Mouse (Mus musculus) liver, embryonic 12.5 days (tissue): ENCODE measurements around the gene Nacad. TPM values are rescaled to one million over a fixed set of nuclear protein-coding genes. Genes with fewer than 3 reads are reported as not detected.

Experiments used
- ATAC-seq: fragments of 200-750 bp; cut with Nextera tagmentation; 2 replicates; pipeline ENCODE4 v1.8.0; 2017; ENCODE audit warnings: moderate number of reproducible peaks, mild to moderate bottlenecking, moderate library complexity
- H3K27ac ChIP-seq: fragments of 300-500 bp; sonication (generic); 2 replicates; pipeline ENCODE4 v1.5.1; 2016; ENCODE audit warnings: mild to moderate bottlenecking
- H3K27me3 ChIP-seq: fragments of 300-500 bp; sonication (generic); replicated peaks from 2 replicates; pipeline ENCODE4 v1.6.1; 2016; ENCODE audit warnings: mild to moderate bottlenecking, moderate library complexity
- H3K36me3 ChIP-seq: fragments of 300-500 bp; sonication (generic); 2 replicates; pipeline ENCODE4 v1.6.1; 2016; ENCODE audit warnings: mild to moderate bottlenecking, moderate library complexity
- H3K4me1 ChIP-seq: fragments of 300-500 bp; sonication (generic); 2 replicates; pipeline ENCODE4 v1.6.1; 2016
- H3K4me2 ChIP-seq: fragments of 300-500 bp; sonication (generic); 2 replicates; pipeline ENCODE4 v1.6.1; 2016; ENCODE audit warnings: mild to moderate bottlenecking, moderate library complexity
- H3K4me3 ChIP-seq: fragments of 300-500 bp; sonication (generic); 2 replicates; pipeline ENCODE4 v1.5.1; 2016; ENCODE audit warnings: mild to moderate bottlenecking, moderate library complexity
- H3K9ac ChIP-seq: fragments of 300-500 bp; sonication (generic); 2 replicates; pipeline ENCODE4 v1.6.1; 2016; ENCODE audit warnings: mild to moderate bottlenecking, moderate library complexity
- H3K9me3 ChIP-seq: fragments of 300-500 bp; sonication (generic); replicated peaks from 2 replicates; pipeline ENCODE4 v1.6.1; 2016; ENCODE audit warnings: mild to moderate bottlenecking, moderate library complexity
- WGBS: fragments of 180-500 bp; shearing (Covaris S2); methylation state at CpG from one replicate; pipeline ENCODE4 v1.1.7; 2016; ENCODE audit not compliant: insufficient replicate concordance; 5-methylcytosine and 5-hydroxymethylcytosine counted together
- polyA plus RNA-seq: library from polyadenylated mRNA; unstranded; fragments of >200 nt; fragmentation: Nextera tagmentation; extraction: Ambion mirVana; gene quantifications from 2 replicates; pipeline ENCODE4 v1.2.1, GENCODE M21; 2016

Gene Nacad
- polyA plus RNA-seq, 1 experiment from 2014 or later: 7.5 TPM

DNA sequence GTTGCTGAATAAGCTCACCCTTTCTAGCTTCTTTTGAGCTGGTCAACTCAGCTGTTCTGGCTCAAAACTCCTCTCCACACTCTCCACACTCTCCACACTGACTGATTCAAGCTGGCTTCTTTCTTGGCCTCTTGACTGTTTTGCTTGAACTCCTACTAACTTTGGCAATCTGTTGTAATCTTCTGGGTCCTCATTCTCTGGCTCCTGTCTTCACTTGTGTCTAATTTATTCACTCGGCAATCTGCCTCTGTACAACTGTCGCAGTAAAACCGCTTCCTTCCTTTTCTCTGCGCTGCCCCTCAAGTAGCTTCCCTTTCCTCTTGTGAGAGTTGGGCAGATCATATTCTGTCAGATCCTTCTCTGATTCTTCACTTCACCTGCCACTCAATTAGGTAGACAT is 21.9 kb upstream of the Nacad start:
- Histone ChIP-seq H3K4me3 (no peak overlapping the region), H3K4me1 (peaks cover 51% of the 10 kb centered on the region), H3K9me3 (no peaks in the 10 kb centered on the region), H3K27me3 (no peaks in the 10 kb centered on the region; the same call in 1 of the 2 replicates), H3K36me3 (peaks cover 21% of the 10 kb centered on the region), H3K27ac (peak overlapping the region; percentile 77), H3K4me2 (peak overlapping the region; percentile 79), H3K9ac (no peak overlapping the region)
- no peak for ATAC-seq
- WGBS: 39% methylated on average over 4 of the region's 4 CpGs

DNA sequence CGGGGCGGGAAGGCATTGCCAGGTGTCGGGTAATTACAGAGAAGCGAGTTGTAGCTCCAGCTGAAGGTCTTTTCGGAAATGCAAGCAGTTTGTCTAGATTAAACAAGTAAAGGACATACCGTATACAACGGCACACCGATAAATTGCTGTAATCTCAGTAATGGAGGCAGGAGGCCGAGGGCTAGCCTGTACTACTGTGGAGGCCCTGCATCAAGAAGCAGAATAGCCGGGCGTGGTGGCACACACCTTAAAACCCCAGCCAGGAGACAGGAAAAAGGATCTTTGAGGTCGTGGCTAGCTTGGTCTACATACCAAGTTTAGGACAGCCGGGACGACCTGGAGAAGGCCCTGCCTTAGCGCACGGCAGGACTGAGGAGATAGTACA is 20.5 kb upstream of the Nacad start:
- peak; percentile 19 for ATAC-seq
- peak overlapping the region; percentile 76 for H3K9ac ChIP-seq
- H3K36me3 ChIP-seq: peaks cover 34% of the 10 kb centered on the region
- H3K9me3 ChIP-seq: no peaks in the 10 kb centered on the region
- H3K27ac ChIP-seq: peak overlapping the region; percentile 89
- H3K27me3 ChIP-seq: no peaks in the 10 kb centered on the region
- H3K4me3 ChIP-seq: peak overlapping the region; percentile 84
- WGBS: 6% methylated on average over 16 of the region's 16 CpGs
- H3K4me1 ChIP-seq: peaks cover 51% of the 10 kb centered on the region
- H3K4me2 ChIP-seq: peak overlapping the region; percentile 79

DNA sequence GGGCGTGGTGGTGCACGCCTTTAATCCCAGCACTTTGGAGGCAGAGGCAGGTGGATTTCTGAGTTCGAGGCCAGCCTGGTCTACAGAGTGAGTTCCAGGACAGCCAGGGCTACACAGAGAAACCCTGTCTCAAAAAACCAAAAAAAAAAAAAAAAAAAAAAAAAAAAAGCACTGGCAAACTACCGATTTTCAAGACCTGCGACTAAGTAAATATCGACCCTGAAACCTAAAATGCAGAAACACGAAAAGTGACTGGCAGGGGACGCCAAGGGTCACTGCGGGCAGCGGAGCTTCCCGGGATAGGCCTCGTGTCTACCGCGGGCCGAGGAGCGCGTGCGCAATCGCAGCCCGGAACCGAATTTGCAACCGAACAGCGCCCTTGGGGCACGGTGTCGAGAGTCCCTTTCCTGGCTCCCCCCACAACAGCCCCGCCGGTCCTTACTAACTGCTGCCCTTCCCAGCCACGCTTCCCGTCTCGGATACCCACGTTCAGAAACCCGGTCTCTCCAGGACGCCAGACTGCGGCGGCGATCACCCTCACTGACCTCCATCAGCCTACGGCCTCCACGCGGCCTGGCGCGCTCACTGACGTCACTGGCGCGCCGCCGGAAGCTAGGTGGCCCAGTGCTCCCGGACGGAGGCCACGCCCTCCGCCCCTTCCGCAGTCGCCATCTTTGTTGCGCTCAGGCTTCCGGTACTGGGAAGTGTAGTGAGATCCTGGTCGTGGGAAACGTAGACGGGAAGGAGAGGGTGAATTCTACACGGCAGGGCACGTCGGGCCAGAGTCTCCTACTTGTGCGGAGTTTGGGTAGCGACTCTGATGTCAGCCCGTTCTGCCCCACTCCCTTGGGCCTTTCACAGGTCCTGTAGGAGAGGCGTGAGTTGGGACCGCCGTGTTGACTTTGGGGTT is 19.9 kb upstream of the Nacad start, which contains the start of gene Tbrg4:
Tbrg4 (minus strand) TSS at position 590 of the 910 bp plus-strand sequence.
- Histone ChIP-seq H3K27me3 (no peaks in the 10 kb centered on the region), H3K4me3 (peak within 1 kb of the TSS; percentile 84), H3K36me3 (peaks cover 41% of the 10 kb centered on the region), H3K27ac (peak within 1 kb of the TSS; percentile 89), H3K4me1 (peaks cover 51% of the 10 kb centered on the region), H3K9me3 (no peaks in the 10 kb centered on the region), H3K4me2 (peak within 1 kb of the TSS; percentile 79), H3K9ac (peak within 1 kb of the TSS; percentile 76)
- under 1% methylated on average over 66 of the region's 66 CpGs for WGBS
- peak; percentile 89 for ATAC-seq

DNA sequence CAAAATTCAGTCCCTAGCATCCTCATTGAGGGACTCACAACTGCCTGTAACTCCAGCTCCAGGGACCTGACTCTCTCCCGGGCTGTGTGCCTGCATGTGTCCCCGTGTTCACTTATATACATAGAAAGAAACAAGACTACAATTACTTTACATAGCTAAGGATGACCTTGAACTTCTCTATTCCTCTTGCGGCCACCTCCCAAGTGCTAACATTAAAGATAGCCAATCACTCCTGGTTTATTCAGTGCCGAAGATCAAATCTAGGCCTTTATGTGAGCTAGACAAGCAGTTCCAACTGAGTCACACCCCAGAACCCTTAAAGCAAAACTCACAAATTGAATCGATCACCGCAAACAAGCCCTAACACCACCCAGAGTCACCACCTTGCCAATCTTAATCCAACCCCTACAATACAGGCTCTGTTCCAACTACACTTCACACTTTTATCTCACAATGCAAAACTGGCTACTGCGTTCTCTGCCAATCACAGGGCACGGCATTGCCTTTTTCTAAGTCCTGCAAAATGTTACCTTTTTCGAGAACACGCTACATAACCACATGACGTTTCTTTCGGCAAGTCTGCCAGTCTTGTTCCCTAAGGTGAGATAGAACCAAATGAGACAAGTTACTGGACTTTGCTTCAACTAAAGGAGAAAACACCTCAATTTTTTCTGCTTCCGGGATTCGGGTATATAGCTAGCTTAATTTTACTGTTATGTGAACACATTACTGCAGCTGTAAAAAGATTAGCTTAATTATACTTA is 18.9 kb upstream of the Nacad start:
- H3K9me3 ChIP-seq: no peaks in the 10 kb centered on the region
- H3K4me2 ChIP-seq: peak overlapping the region; percentile 79
- WGBS: 28% methylated on average over 14 of the region's 14 CpGs
- H3K4me1 ChIP-seq: peaks cover 51% of the 10 kb centered on the region
- H3K4me3 ChIP-seq: peak overlapping the region; percentile 84
- peak overlapping the region; percentile 72 for H3K27ac ChIP-seq
- ATAC-seq: no peak
- H3K27me3 ChIP-seq: no peaks in the 10 kb centered on the region
- peak overlapping the region; percentile 76 for H3K9ac ChIP-seq
- H3K36me3 ChIP-seq: peaks cover 50% of the 10 kb centered on the region

DNA sequence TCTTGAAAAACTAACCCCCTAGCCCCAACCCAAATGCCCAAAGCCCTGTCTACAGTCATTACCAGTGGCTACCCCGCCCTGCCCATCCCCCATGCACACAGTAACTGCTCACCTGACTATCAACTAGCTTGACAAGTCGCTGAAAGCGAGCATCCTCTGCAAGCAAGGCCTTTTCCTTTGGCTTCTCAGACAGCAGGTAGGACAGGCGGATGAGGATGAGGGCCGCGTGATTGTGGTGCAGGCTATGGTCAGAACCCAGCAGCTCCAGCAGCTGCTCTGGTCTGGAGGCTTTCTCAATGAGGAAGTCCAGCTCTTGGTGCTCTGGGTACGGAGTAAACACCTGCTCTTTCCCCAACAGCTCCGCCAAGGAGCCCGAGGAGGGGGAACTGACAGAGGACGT is 17.9 kb upstream of the Nacad start:
- peaks cover 61% of the 10 kb centered on the region for H3K36me3 ChIP-seq
- WGBS: 43% methylated on average over 10 of the region's 10 CpGs
- peak overlapping the region; percentile 84 for H3K4me3 ChIP-seq
- peak overlapping the region; percentile 72 for H3K27ac ChIP-seq
- H3K9ac ChIP-seq: peak overlapping the region; percentile 76
- no peaks in the 10 kb centered on the region for H3K9me3 ChIP-seq
- H3K4me2 ChIP-seq: peak overlapping the region; percentile 79
- ATAC-seq: no peak
- peaks cover 50% of the 10 kb centered on the region for H3K4me1 ChIP-seq
- H3K27me3 ChIP-seq: no peaks in the 10 kb centered on the region

DNA sequence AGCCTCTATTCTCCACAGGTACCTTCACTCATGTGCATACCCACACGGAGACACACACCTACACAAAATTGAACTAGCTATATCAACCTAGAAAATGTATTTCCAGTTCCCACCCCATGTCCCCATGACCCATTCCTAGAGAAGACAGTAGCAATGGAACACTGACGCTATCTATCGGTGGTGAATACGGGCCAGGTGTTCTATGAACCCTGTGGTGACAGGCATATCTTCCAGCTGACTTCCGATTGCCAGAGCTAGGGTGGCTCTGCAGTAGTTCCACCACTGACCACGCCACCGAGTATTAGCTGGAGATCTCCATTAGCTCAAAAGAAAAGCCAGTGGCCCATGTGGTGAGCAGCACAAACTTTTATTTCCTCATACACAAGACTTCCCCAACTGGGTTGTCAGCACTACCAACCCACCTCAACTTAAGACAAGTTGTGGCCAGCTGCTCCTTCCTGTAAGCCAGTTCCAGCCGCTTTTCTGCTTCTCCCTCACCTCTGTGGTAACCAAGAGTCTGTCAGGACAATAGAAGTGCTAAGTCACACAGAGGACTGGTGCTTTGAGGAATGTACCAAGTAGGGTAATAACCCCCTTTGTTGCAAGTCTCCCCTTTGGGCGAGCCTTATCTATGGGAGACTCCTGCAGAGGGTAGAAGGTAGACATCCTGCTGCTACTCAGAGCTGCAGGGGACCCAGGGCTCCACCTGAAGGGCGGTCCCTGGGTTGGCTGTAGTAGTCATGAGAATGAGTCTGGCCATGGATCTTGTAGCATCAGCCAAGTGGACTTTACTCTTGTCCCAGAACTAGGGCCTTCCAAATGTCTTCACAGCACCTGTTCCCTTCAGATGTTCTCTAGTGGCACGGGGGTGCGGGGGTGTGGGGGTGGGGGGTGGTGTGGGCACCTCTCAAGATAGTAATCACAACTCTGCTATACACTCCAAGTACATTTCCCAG is 9.7 kb upstream of the Nacad start:
- no peak overlapping the region for H3K4me2 ChIP-seq
- H3K36me3 ChIP-seq: peaks cover 100% of the 10 kb centered on the region
- peak; percentile 13; the same call in 1 of the 2 replicates for ATAC-seq
- no peaks in the 10 kb centered on the region for H3K4me1 ChIP-seq
- 75% methylated on average over 12 of the region's 12 CpGs for WGBS
- no peak overlapping the region for H3K27ac ChIP-seq
- no peak overlapping the region for H3K4me3 ChIP-seq
- no peaks in the 10 kb centered on the region for H3K9me3 ChIP-seq
- no peaks in the 10 kb centered on the region for H3K27me3 ChIP-seq
- H3K9ac ChIP-seq: no peak overlapping the region

DNA sequence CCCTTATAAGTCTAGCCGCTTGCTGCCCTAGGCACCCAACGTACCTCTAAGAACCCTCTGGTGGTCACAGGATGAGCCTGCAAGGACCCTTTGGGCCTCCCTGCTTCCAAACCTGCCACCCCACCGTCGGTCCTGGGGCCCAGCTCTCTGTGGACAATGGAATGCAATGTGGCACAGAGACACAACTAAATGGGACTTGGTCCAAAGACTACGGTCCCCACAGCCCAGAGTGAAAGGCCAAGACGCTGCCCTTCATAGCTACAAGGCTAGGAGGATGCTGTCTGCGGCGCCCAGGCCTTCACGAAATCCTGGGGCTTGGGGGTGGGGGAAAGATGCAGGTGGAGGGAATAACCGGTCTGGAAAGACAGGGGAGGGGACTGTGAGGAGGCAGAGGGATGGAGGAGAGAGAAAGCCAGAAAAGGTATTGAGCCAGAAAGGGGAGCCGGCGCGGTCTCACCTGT is 802 bp downstream of the Nacad start:
- H3K9me3 ChIP-seq: no peaks in the 10 kb centered on the region
- 20% methylated on average over 13 of the region's 13 CpGs for WGBS
- no peak overlapping the region for H3K9ac ChIP-seq
- H3K27ac ChIP-seq: no peak overlapping the region
- H3K4me2 ChIP-seq: peak overlapping the region; percentile 58
- no peak for ATAC-seq
- H3K27me3 ChIP-seq: peaks cover 58% of the 10 kb centered on the region
- peak overlapping the region; percentile 18; the same call in 1 of the 2 replicates for H3K4me3 ChIP-seq
- no peaks in the 10 kb centered on the region for H3K36me3 ChIP-seq
- H3K4me1 ChIP-seq: peaks cover 39% of the 10 kb centered on the region

DNA sequence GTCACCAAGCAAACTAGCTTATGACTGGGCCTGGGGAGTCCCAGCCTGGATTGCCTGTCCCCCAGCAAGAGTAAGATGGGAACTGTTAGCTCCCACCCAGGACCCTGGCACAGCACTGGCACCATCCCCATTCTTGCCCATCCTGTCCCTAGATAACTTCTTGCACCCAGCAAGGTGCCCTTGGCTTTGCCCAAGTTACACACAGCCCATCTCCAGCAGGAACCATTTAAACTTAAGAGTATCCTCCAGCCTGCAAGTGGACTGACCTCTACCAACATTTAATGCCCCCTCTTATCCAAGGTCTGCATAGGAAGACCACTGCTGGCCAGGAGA is 1.3 kb downstream of the Nacad start:
- no peak overlapping the region for H3K9ac ChIP-seq
- peaks cover 43% of the 10 kb centered on the region for H3K4me1 ChIP-seq
- no peak overlapping the region for H3K4me3 ChIP-seq
- H3K9me3 ChIP-seq: no peaks in the 10 kb centered on the region
- no peak overlapping the region for H3K27ac ChIP-seq
- no peak for ATAC-seq
- H3K4me2 ChIP-seq: no peak overlapping the region
- H3K27me3 ChIP-seq: peaks cover 58% of the 10 kb centered on the region
- no peaks in the 10 kb centered on the region for H3K36me3 ChIP-seq

DNA sequence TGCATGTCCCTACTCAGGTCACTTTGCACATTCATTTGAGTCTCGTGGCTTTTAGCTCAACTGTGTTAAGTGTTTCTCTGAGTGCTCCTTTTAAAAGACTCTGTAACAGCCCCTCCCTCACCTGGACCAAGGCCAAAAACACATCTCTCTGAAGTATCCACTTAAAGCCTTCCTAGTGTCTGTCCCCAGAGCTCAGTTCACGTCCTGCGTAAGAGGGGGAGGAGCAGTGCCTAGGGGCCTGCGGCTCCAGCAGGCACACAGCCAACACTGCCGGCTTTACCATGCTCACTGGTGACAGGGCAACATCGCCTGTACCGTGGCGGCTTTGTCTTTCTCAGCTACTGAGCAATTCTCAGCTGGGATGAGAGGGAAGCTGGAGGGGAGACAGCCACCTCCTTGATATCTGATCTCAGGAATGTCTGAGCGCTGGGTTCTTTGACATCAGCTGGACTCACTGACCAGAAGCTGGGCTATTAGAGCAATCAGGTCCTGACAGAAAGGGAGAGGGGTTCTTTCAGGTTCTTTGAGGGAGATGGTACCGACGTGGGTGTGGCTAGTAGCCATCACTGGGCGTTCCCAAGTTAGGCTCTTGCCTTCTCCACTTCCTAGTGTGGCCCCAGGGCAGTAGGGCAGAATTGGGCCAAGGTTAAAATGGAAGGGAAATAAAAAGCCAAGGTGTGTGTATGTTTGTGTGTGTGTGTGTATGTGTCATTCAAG is 1.8 kb downstream of the Nacad start:
- 38% methylated on average over 12 of the region's 12 CpGs for WGBS
- H3K9ac ChIP-seq: no peak overlapping the region
- no peak for ATAC-seq
- peaks cover 49% of the 10 kb centered on the region for H3K4me1 ChIP-seq
- H3K4me2 ChIP-seq: no peak overlapping the region
- H3K27ac ChIP-seq: no peak overlapping the region
- no peaks in the 10 kb centered on the region for H3K9me3 ChIP-seq
- H3K27me3 ChIP-seq: peaks cover 58% of the 10 kb centered on the region
- H3K4me3 ChIP-seq: no peak overlapping the region
- H3K36me3 ChIP-seq: peaks cover under 1% of the 10 kb centered on the region; the same call in 1 of the 2 replicates

DNA sequence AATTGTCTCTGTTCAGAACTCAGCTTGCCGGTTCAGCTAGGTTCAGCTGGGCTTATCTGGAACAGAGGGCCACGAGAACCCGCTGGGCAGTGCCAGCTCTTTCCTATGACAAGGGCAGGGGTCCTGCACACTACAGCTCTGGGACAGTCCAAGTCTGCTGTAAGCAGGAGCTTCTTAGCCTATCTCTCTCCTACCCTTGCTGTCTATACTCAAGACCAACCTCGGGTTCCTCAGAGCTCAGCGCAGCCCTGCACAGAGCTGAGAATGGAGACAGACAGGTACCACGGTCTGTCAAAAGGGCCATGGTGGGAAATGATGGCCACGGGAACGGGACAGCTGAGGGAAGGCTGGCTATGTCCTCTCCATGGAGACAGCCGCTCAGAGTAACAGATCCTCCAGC is 2.6 kb downstream of the Nacad start:
- ATAC-seq: no peak
- WGBS: 70% methylated on average over 9 of the region's 9 CpGs

DNA sequence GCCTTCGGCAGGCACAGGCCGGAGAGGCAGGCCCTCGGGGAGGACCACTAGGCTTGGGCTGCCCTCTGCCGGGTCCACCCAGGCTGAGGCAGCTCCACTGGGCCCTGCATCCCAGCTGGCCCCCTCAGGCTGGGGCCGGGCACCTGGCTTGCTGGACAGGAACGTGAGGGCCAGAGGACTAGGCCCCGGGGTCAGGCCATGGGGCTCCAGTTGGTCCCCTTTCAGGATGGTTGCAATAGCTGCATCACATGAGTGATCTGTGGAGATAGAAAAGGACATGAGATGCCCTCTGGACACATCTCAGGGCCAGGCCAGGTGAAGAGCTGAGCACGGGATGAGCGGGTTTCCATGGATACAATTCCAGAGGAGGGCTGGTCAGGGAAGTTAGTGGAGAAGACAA is 3.2 kb downstream of the Nacad start:
- Histone ChIP-seq H3K4me1 (peaks cover 63% of the 10 kb centered on the region), H3K36me3 (peaks cover 14% of the 10 kb centered on the region), H3K4me3 (no peak overlapping the region), H3K4me2 (no peak overlapping the region), H3K27ac (no peak overlapping the region), H3K27me3 (peaks cover 58% of the 10 kb centered on the region), H3K9ac (no peak overlapping the region), H3K9me3 (no peaks in the 10 kb centered on the region)
- WGBS: 81% methylated on average over 9 of the region's 9 CpGs
- no peak for ATAC-seq

More for the DNA sequence above, 2.6 kb downstream of the Nacad start:
- peaks cover 8% of the 10 kb centered on the region for H3K36me3 ChIP-seq
- no peaks in the 10 kb centered on the region for H3K9me3 ChIP-seq
- peaks cover 58% of the 10 kb centered on the region for H3K27me3 ChIP-seq
- H3K4me2 ChIP-seq: no peak overlapping the region
- H3K4me3 ChIP-seq: no peak overlapping the region
- H3K27ac ChIP-seq: no peak overlapping the region
- peaks cover 57% of the 10 kb centered on the region for H3K4me1 ChIP-seq
- H3K9ac ChIP-seq: no peak overlapping the region
